In genomic region chr6:48067492-48067891, GRCm38 (mm10) we compare ENCODE assay signal across 20 mouse cellular contexts.
"Had no signal": no experiment of that assay in that cellular context is flagged by ENCODE, and none has a peak within 500 bp of the region (broad histone marks: within the 10 kb centered on the region; RNA-seq: fewer than 3 reads in every experiment).

No protein-coding gene starts in this region.

- ATAC-seq: liver, postnatal 0 days; lung, postnatal 0 days; midbrain, embryonic 16.5 days had no signal

- DNase-seq: liver, postnatal 0 days; lung, adult 2 months; lung, postnatal 4 days; midbrain, embryonic 14.5 days; retina, postnatal 1 day; right cerebral cortex, adult 18-20 months; right cerebral cortex, postnatal 25 days; right cerebral cortex, postnatal 4 days; spleen, adult 18-20 months; thymus, adult 18-20 months; thymus, postnatal 14 days; thymus, postnatal 4 days had no signal

- H3K4me1 ChIP-seq: lung, embryonic 15.5 days; midbrain, embryonic 10.5 days; midbrain, embryonic 12.5 days; neural tube, embryonic 13.5 days; neural tube, embryonic 15.5 days had no signal

- H3K27me3 ChIP-seq: lung, embryonic 15.5 days; midbrain, embryonic 12.5 days; neural tube, embryonic 13.5 days; neural tube, embryonic 15.5 days had no signal

- H3K9me3 ChIP-seq: lung, embryonic 15.5 days; midbrain, embryonic 10.5 days; midbrain, embryonic 12.5 days; neural tube, embryonic 13.5 days; neural tube, embryonic 15.5 days had no signal

- H3K4me3 ChIP-seq: lung, embryonic 15.5 days; midbrain, embryonic 10.5 days; midbrain, embryonic 12.5 days; myocyte; neural tube, embryonic 13.5 days; neural tube, embryonic 15.5 days had no signal

- H3K9ac ChIP-seq: liver, postnatal 0 days; lung, embryonic 15.5 days; midbrain, embryonic 12.5 days; neural tube, embryonic 13.5 days; neural tube, embryonic 15.5 days had no signal

- H3K27ac ChIP-seq: lung, embryonic 15.5 days; midbrain, embryonic 10.5 days; midbrain, embryonic 12.5 days; neural tube, embryonic 13.5 days; neural tube, embryonic 15.5 days had no signal

- H3K4me2 ChIP-seq: lung, embryonic 15.5 days; midbrain, embryonic 12.5 days; neural tube, embryonic 13.5 days; neural tube, embryonic 15.5 days had no signal
